Mouse (Mus musculus) limb, embryonic 10.5 days (tissue): ENCODE results near the gene Rhbg. TPM values are rescaled to one million over a fixed set of nuclear protein-coding genes. Genes with fewer than 3 reads are reported as not detected.

ENCODE experiments used
- DNase-seq: peaks from one replicate; pipeline ENCODE4 v3.0.0-alpha.2; 2017; ENCODE audit warnings: low spot score
- H3K27ac ChIP-seq: fragments of 300-500 bp; sonication (generic); 2 replicates; pipeline ENCODE4 v1.5.1; 2016; ENCODE audit warnings: mild to moderate bottlenecking
- H3K27me3 ChIP-seq: fragments of 300-500 bp; sonication (generic); 2 replicates; pipeline ENCODE4 v1.6.1; 2016; ENCODE audit warnings: low read depth, mild to moderate bottlenecking; ENCODE audit not compliant: poor library complexity, severe bottlenecking
- H3K36me3 ChIP-seq: fragments of 300-500 bp; sonication (generic); 2 replicates; pipeline ENCODE4 v1.6.1; 2016; ENCODE audit warnings: mild to moderate bottlenecking, moderate library complexity
- H3K4me1 ChIP-seq: fragments of 300-500 bp; sonication (generic); 2 replicates; pipeline ENCODE4 v1.6.1; 2016
- H3K4me3 ChIP-seq: fragments of 300-500 bp; sonication (generic); 2 replicates; pipeline ENCODE4 v1.5.1; 2016; ENCODE audit warnings: mild to moderate bottlenecking, moderate library complexity
- H3K9me3 ChIP-seq: fragments of 300-500 bp; sonication (generic); replicated peaks from 2 replicates; pipeline ENCODE4 v1.6.1; 2016; ENCODE audit warnings: mild to moderate bottlenecking
- WGBS: fragments of 180-500 bp; shearing (Covaris S2); methylation state at CpG from one replicate; pipeline ENCODE4 v1.1.7; 2016; 5-methylcytosine and 5-hydroxymethylcytosine counted together
- polyA plus RNA-seq: library from polyadenylated mRNA; unstranded; fragments of >200 nt; fragmentation: Nextera tagmentation; extraction: Ambion mirVana; gene quantifications from 2 replicates; pipeline ENCODE4 v1.2.1, GENCODE M21; 2016

The Rhbg gene
- polyA plus RNA-seq, 1 experiment from 2014 or later = 0.34 TPM

DNA sequence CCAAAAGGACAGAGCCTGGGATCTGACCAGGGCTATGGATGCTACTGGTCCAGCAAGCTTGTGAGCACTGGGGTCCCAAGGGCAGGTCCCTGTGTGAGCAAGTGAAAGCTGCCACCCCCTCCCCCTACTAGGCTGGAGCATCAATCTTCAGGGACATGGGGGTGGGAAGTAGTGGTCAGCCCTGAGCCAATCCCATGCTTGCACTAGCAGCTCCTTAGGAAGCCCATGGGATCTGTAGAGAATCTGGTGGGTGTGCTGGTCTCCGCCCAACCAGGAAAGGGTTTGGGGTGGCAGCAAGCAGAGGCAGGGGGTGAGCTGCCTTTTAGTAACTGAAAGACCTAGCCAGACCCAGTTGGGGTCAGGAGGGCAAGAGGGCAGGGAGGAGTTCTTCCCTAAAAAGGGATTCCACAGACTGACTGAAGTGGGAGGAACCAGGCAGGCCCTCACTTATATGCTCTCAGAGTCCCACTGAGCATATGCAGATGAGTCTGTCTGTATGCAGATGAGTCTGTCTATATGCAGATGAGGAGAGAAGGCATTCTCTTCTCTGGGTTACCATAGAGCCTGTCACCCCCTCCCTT lies 23.4 kb downstream of the Rhbg start:
- peaks cover 94% of the 10 kb centered on the region for H3K27me3 ChIP-seq
- DNase-seq = no peak
- no peak overlapping the region for H3K4me3 ChIP-seq
- H3K9me3 ChIP-seq = no peaks in the 10 kb centered on the region
- H3K4me1 ChIP-seq = peaks cover 54% of the 10 kb centered on the region
- WGBS = 26% methylated on average over 1 of the region's 1 CpGs
- H3K36me3 ChIP-seq = no peaks in the 10 kb centered on the region
- no peak overlapping the region for H3K27ac ChIP-seq

DNA sequence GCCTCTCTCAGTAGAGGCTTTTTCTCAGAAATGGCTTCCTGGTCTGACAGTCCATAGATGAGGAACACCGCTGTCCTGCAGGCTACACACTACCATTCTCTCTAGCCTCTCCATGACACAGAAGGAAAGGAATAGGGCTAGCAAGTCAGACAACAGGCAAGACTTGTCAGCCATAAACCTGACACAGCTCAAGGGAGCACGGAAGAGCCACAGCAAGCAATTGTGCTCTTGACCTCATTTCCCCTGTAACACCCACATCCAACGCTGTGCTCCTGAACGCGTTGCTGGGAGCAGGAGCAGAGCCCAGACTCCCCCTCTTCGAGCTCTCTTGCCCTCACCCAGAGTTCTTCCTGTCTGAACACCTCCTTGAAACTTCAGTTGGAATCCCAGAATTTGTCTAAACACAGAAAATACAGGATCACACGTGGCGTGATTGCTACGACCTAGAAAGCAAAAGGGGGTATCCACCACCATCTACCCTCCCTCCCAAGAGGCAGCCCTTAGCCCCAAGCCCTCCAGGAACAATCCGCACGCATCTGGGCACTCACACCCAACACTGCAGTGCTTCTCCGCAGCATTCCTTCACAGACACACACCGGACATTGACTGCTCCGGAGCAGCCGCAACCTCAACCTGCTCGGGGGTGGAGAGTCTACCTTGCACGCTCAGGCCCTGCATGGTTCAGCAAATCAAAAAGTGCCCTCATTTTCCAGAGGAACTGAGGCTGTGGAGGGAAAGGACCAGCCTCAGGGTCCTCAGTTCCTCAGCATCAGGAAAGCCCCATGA lies 24.1 kb downstream of the Rhbg start:
- H3K9me3 ChIP-seq = no peaks in the 10 kb centered on the region
- WGBS = 35% methylated on average over 17 of the region's 17 CpGs
- H3K36me3 ChIP-seq = no peaks in the 10 kb centered on the region
- no peak overlapping the region for H3K27ac ChIP-seq
- H3K27me3 ChIP-seq = peaks cover 94% of the 10 kb centered on the region
- no peak overlapping the region for H3K4me3 ChIP-seq
- DNase-seq = no peak
- H3K4me1 ChIP-seq = peaks cover 55% of the 10 kb centered on the region

DNA sequence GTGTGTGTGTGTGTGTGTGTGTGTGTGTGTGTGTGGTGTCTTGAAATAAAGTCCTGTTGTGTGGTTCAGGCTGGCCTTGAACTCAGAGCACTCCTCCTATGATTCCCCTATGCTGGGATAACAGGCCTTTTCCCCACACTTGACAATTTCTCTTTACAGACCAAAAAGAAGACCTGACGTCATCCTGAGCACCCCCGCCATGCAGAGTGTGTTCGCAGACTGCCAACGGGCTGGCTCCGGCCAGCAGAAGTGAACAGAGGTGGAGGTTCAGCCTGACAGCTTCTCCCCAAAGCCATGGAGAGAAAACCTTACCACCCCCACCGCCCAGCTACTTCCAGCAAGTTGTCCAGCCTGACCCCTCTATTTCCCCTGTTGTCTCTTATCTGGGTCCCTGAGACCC lies 25.0 kb downstream of the Rhbg start:
- 78% methylated on average over 6 of the region's 6 CpGs for WGBS
- Histone ChIP-seq H3K36me3 (no peaks in the 10 kb centered on the region), H3K27ac (no peak overlapping the region), H3K4me1 (peaks cover 60% of the 10 kb centered on the region), H3K4me3 (no peak overlapping the region), H3K27me3 (peaks cover 94% of the 10 kb centered on the region), H3K9me3 (no peaks in the 10 kb centered on the region)
- DNase-seq = no peak

DNA sequence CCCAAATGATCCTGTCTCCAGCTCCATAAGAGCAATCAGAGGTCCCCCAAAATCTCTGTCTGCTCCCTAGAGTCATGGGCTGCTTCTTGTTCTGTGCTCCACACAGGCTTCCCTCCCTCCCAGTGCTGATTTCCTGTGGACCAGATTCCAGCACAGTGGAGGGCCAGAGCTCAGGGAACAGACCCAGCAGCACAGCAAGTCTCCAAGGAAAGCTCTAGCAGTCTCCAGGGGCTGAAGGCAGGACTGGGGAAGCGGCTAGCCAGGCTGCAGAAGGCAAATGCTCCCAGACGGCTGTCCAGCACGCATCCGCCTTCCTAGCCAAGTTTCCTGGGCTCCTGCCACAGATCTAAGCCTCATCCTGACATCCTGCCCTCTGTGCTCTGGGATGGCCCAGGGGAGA lies 25.6 kb downstream of the Rhbg start:
- H3K4me3 ChIP-seq = no peak overlapping the region
- H3K27me3 ChIP-seq = peaks cover 94% of the 10 kb centered on the region
- no peaks in the 10 kb centered on the region for H3K36me3 ChIP-seq
- no peaks in the 10 kb centered on the region for H3K9me3 ChIP-seq
- H3K27ac ChIP-seq = no peak overlapping the region
- no peak for DNase-seq
- peaks cover 57% of the 10 kb centered on the region for H3K4me1 ChIP-seq
- WGBS = 55% methylated on average over 4 of the region's 4 CpGs

DNA sequence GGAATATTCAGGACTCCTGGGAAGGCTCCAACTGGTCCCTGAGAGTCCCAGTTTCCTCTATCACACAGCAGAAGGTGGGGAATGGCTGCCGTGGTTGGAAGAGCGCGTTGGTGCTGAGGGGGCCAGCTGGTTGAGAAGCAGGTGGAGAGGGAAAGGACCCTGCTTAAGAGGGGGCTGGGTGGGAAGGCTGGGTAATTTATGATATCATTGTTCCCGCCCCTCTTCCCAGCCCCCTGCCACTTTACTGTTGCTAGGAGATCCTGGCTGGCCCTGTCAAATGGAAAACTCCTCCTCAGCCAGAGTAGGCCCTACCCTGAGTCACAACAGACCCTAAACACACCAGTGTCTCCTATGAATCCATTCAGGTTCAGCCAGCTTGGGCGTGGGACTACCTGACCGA lies 26.5 kb downstream of the Rhbg start:
- DNase-seq = no peak
- H3K36me3 ChIP-seq = no peaks in the 10 kb centered on the region
- no peak overlapping the region for H3K27ac ChIP-seq
- peaks cover 48% of the 10 kb centered on the region for H3K4me1 ChIP-seq
- 46% methylated on average over 6 of the region's 6 CpGs for WGBS
- no peaks in the 10 kb centered on the region for H3K9me3 ChIP-seq
- peaks cover 94% of the 10 kb centered on the region for H3K27me3 ChIP-seq
- H3K4me3 ChIP-seq = no peak overlapping the region

DNA sequence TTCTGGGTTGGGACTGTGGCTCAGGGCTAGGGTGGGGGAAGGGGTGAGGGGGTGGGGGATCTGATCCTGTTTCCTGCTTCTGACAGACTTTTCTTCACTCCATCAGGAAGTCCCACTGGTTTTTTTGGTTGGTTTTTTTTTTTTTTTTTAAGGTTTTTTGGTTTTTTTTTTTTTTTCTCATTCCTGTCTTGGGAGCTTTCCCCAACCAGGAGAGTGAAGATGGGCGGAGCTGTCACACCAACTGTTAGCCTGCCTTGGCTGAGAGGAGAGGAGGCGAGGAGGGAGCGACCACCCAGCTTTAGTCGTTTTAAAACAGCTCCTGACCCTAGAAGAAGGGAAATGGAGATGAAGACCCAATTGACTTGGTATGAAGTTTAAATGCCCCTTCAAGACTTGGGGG lies 27.2 kb downstream of the Rhbg start:
- no peak for DNase-seq
- peaks cover 43% of the 10 kb centered on the region for H3K4me1 ChIP-seq
- 19% methylated on average over 4 of the region's 4 CpGs for WGBS
- H3K27ac ChIP-seq = no peak overlapping the region
- peaks cover 95% of the 10 kb centered on the region for H3K27me3 ChIP-seq
- no peak overlapping the region for H3K4me3 ChIP-seq
- no peaks in the 10 kb centered on the region for H3K9me3 ChIP-seq
- no peaks in the 10 kb centered on the region for H3K36me3 ChIP-seq

DNA sequence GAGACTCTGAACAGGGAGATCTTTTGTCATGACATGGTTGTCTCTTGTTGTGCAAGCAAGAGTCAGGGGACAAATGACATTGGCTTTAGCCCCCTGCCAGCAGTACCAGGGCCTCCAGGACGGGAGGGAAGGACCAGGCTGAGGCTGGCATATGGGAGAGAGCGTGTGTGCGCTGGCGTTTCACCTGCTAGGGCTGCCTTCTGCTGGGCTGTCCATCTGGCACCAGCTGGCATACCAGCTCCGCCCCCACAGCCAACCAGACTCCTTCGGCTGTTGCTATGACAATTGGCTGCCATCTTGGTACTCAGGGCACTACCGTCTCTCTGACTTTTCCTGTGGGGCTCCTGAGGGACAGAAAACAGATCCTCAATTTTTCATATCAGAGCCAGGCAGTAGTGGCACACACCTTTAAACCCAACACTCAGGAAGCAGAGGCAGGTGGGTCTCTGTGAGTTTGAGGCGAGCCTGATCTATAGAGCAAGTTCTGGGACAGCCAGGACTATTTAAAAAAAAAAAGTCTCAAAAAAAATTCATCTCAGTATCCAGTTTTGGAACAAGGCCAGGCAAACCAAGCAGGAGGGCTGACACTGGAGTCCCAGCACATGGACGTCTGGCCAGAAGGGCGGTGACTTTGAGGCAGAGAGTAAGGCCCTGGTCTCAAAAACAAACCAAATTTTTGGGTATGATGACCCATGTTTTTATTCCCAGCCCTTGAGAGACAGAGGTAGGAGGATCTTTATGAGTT lies 28.2 kb downstream of the Rhbg start:
- no peak overlapping the region for H3K27ac ChIP-seq
- H3K27me3 ChIP-seq = peaks cover 95% of the 10 kb centered on the region
- H3K36me3 ChIP-seq = no peaks in the 10 kb centered on the region
- no peak overlapping the region for H3K4me3 ChIP-seq
- no peak for DNase-seq
- 88% methylated on average over 10 of the region's 10 CpGs for WGBS
- H3K4me1 ChIP-seq = peaks cover 35% of the 10 kb centered on the region
- H3K9me3 ChIP-seq = no peaks in the 10 kb centered on the region

DNA sequence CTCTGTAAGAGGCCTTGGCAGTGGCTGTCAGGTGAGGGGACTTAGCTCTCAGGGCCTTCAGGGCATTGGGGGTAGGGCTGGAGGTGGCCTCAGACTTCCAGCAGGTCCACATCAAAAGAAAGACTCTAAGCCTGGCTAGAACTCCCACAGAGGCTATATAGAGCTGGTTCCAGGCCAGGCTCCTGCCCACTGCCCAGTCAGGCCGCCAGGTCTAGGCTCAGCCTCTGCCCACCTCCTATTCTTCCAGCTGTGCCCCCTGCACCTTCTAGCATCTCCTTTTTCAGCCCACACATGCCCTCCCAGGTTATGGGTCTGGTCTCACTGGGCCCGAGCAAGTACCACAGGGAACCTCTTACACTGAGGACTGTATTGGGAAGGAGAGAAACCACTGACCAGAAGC lies 29.6 kb downstream of the Rhbg start:
- H3K4me3 ChIP-seq = no peak overlapping the region
- no peak for DNase-seq
- WGBS = 56% methylated on average over 2 of the region's 2 CpGs
- H3K27ac ChIP-seq = no peak overlapping the region
- no peaks in the 10 kb centered on the region for H3K36me3 ChIP-seq
- peaks cover 22% of the 10 kb centered on the region; the same call in 1 of the 2 replicates for H3K4me1 ChIP-seq
- H3K27me3 ChIP-seq = peaks cover 95% of the 10 kb centered on the region
- H3K9me3 ChIP-seq = no peaks in the 10 kb centered on the region

DNA sequence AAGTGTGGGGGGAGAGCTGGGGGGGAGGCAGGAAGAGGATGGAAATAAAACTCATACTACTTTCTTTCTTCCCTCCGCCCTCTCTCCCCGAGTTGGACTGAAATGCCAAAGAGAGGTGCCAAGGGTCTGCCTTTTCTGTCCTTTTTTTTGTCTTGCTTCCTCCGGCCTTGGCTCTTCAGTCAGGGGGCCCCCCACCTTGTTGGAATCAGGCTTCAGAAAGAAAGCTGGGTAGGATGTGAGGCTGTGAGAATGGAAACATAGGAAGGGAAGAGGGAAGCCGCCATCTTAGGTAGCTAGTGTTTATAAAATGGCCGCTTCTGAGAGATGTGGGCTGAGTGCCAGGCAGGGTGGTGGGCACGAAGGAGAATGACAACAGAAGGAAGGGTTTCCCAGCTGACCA lies 32.1 kb downstream of the Rhbg start:
- no peaks in the 10 kb centered on the region for H3K36me3 ChIP-seq
- peaks cover 95% of the 10 kb centered on the region for H3K27me3 ChIP-seq
- peaks cover 13% of the 10 kb centered on the region; the same call in 1 of the 2 replicates for H3K4me1 ChIP-seq
- no peaks in the 10 kb centered on the region for H3K9me3 ChIP-seq
- no peak overlapping the region for H3K27ac ChIP-seq
- H3K4me3 ChIP-seq = no peak overlapping the region
- DNase-seq = no peak
- WGBS = 86% methylated on average over 6 of the region's 6 CpGs

DNA sequence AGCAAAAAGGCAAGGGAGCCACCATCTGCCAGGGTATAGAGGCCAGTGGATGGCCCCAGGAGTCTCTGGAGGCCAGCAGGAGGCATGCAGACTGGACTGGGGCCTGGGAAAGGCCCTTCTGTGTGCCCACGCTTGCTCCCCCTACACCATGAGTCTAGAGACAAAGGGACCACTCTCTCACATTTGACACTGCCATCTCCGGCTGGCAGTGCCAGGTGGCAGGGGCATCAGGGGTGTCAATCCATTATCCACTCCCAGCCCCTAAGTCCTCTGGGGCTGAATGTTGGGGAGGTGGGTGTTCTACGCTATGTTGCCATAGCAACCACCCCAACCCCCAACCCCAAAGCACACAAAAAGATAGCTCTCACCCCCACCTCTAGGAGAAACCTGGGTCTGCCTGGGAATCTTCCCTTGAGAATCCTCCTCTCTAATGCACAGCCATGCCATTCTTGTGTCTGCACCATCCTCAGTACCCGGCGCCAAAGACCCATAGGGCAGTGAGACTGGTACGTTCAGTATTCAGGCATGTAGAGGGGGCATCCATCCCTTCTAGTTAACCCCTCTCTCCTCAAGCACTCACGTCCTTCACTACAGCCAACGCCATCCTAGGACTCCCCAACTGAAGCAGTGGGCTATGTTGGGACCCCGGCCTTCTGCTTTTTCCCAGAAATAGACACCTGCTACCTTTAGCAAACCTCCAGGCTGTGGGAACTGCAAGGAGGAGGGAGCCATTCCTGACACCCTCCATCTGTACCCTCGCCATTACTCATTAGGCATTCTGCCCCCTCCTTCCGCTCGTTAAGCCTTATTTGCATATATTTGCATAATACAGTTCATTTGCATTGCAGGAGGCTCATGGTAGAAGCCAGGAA lies 32.8 kb downstream of the Rhbg start:
- Histone ChIP-seq H3K36me3 (no peaks in the 10 kb centered on the region), H3K4me3 (no peak overlapping the region), H3K4me1 (peaks cover 13% of the 10 kb centered on the region; the same call in 1 of the 2 replicates), H3K27me3 (peaks cover 98% of the 10 kb centered on the region), H3K9me3 (no peaks in the 10 kb centered on the region), H3K27ac (no peak overlapping the region)
- no peak for DNase-seq
- 49% methylated on average over 12 of the region's 12 CpGs for WGBS

DNA sequence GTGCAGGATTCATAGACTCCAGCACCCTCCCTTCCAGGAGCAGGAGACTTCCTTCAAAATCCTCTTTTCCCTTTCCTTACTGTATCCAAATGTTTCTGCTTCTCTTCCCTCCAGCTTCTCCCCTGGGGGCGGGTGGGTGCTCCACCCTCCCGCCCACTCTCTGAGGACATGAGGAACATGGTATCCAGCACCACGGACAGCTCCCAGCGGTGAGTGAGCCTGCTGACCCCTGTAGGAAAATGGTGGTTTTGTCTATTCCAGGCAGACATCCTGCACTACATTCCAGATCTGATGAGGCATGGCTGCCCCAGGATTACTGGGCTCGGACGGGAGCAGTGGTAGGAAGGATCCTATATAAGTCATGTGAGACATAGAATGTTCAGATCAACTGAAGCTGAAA lies 33.7 kb downstream of the Rhbg start:
- H3K4me1 ChIP-seq = peaks cover 10% of the 10 kb centered on the region; the same call in 1 of the 2 replicates
- peaks cover 100% of the 10 kb centered on the region for H3K27me3 ChIP-seq
- no peak overlapping the region for H3K27ac ChIP-seq
- H3K9me3 ChIP-seq = no peaks in the 10 kb centered on the region
- H3K36me3 ChIP-seq = no peaks in the 10 kb centered on the region
- DNase-seq = peak; percentile 92
- no peak overlapping the region for H3K4me3 ChIP-seq
- WGBS = 4% methylated on average over 6 of the region's 6 CpGs

DNA sequence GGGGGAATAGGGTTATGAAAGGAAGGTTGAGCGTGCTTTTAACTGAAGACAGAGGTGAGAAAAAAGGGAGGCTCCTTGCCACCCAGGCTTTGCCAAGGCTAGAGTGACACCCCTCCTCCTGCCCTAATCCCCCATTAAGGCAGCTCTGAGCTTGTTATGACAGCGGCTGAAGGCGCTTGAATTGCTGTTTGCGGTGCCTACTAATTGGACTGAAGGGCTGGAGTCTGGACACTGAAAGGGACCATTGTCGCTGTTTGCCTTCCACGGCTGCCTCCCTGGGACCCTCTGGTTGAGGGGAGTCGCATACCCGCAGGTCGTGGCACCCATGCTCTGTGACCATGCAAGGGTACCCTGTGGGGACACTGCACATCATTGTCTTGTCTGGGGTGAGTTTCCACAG lies 34.6 kb downstream of the Rhbg start:
- Histone ChIP-seq H3K4me3 (no peak overlapping the region), H3K36me3 (no peaks in the 10 kb centered on the region), H3K27me3 (peaks cover 100% of the 10 kb centered on the region), H3K27ac (no peak overlapping the region), H3K9me3 (no peaks in the 10 kb centered on the region), H3K4me1 (peaks cover 10% of the 10 kb centered on the region)
- DNase-seq = no peak
- 11% methylated on average over 9 of the region's 9 CpGs for WGBS
